Mouse (Mus musculus) erythroblast, embryonic 14.5 days (primary cell): ENCODE data around the gene Zfp385a. TPM values are rescaled to one million over a fixed set of nuclear protein-coding genes. Genes with fewer than 3 reads are reported as not detected.

Experiments
- H3K27me3 ChIP-seq: 2 replicates; pipeline ENCODE4 v1.6.1; 2012; ENCODE audit warnings: inconsistent platforms; ENCODE audit not compliant: control insufficient read depth
- H3K36me3 ChIP-seq: 2 replicates; pipeline ENCODE4 v1.6.1; 2012; ENCODE audit warnings: mild to moderate bottlenecking, inconsistent platforms; ENCODE audit not compliant: control insufficient read depth
- H3K4me1 ChIP-seq: 2 replicates; pipeline ENCODE4 v1.6.1; 2012; ENCODE audit warnings: inconsistent platforms; ENCODE audit not compliant: control insufficient read depth
- H3K4me3 ChIP-seq: replicated peaks from 2 replicates; pipeline ENCODE3; 2012; ENCODE audit warnings: moderate library complexity, mild to moderate bottlenecking, inconsistent platforms
- H3K9me3 ChIP-seq: 2 replicates; pipeline ENCODE4 v1.6.1; 2012; ENCODE audit warnings: low read length, inconsistent platforms, mixed read lengths; ENCODE audit not compliant: control insufficient read depth
- GATA1 ChIP-seq: IDR thresholded peaks from 2 replicates; pipeline ENCODE4 v1.6.1; 2012; ENCODE audit warnings: low read length, inconsistent platforms, mixed read lengths
- TAL1 ChIP-seq: IDR thresholded peaks from 3 replicates; pipeline ENCODE4 v1.6.1; 2012; ENCODE audit warnings: low read length, inconsistent platforms, mixed read lengths
- polyA plus RNA-seq: library from polyadenylated mRNA; stranded (reverse); fragments of >175 nt; gene quantifications from 2 replicates; pipeline ENCODE4 v1.2.3, GENCODE M21; 2012

Zfp385a gene
- polyA plus RNA-seq, 1 experiment = 1.6 TPM

DNA sequence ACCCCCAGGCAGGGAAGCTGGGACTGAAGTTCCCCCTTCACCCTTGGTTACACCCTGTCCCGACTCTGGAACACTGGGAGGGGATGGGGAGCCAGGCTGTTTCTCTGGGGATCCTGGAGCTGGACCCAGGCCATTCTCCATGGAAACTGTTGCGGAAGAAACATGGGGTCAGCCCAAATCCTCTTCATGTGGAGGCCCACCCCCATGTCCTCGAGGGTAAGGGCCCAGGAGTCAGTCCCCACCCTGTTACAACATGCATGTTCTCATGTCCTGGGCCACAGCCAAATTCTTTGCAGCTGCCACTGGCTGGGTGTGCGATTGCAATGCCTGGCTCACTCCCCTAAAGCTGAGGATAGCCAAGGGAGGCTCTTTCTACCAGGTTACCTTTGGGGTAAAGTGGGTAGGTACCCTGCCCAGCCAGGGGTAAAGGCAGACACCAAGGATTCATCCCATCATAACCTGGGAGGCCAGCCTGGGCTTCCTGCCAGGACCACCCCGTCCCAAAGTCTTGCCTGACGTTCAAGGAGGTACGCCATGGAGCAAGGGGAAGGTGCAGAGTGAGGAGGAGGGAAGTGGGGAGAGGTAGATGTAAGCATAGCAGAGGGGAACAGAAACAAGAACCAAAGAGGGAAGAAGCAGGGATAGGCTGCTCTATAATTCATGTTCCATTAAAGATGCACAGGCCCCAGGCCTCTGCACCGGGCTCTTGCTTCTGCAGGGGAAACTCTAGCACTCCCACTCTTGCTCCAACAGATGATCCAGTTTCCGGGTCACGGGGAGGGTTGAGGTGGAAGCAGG is 23.7 kb downstream of the Zfp385a start:
- Histone ChIP-seq H3K9me3 (no peaks in the 10 kb centered on the region), H3K4me1 (peaks cover 25% of the 10 kb centered on the region), H3K27me3 (no peaks in the 10 kb centered on the region), H3K4me3 (no peak overlapping the region), H3K36me3 (peaks cover 7% of the 10 kb centered on the region; the same call in 1 of the 2 replicates)
- TF ChIP-seq GATA1 = no peak
- no peak for TF ChIP-seq TAL1

- H3K4me1 ChIP-seq = peaks cover 25% of the 10 kb centered on the region
- TF ChIP-seq GATA1 (no peak), TAL1 (no peak)
- H3K36me3 ChIP-seq = peaks cover 7% of the 10 kb centered on the region; the same call in 1 of the 2 replicates
- peaks cover 5% of the 10 kb centered on the region; the same call in 1 of the 2 replicates for H3K27me3 ChIP-seq
- no peaks in the 10 kb centered on the region for H3K9me3 ChIP-seq
- H3K4me3 ChIP-seq = no peak overlapping the region
Measured at GRCm38 (mm10) chr15:103315011-103315502, 24.8 kb downstream of the Zfp385a start.

- H3K36me3 ChIP-seq = peaks cover 7% of the 10 kb centered on the region; the same call in 1 of the 2 replicates
- H3K27me3 ChIP-seq = peaks cover 9% of the 10 kb centered on the region
- peaks cover 28% of the 10 kb centered on the region for H3K4me1 ChIP-seq
- no peak for TF ChIP-seq TAL1
- no peak for TF ChIP-seq GATA1
- no peaks in the 10 kb centered on the region for H3K9me3 ChIP-seq
- H3K4me3 ChIP-seq = no peak overlapping the region
Measured at GRCm38 (mm10) chr15:103314181-103314580, 25.7 kb downstream of the Zfp385a start.

GRCm38 (mm10) chr15:103313495-103314095 is 26.3 kb downstream of the Zfp385a start:
- Histone ChIP-seq H3K36me3 (peaks cover 7% of the 10 kb centered on the region; the same call in 1 of the 2 replicates), H3K27me3 (peaks cover 15% of the 10 kb centered on the region), H3K4me1 (peaks cover 34% of the 10 kb centered on the region), H3K4me3 (no peak overlapping the region), H3K9me3 (no peaks in the 10 kb centered on the region)
- no peak for TF ChIP-seq GATA1
- no peak for TF ChIP-seq TAL1

GRCm38 (mm10) chr15:103310365-103310910 is 29.5 kb downstream of the Zfp385a start, which contains the start of gene Gpr84:
Gene Gpr84, minus strand, starts transcription at chr15:103310612.
- H3K36me3 ChIP-seq = no peaks in the 10 kb centered on the region; the same call in 1 of the 2 replicates
- H3K4me3 ChIP-seq = no peak within 1 kb of the TSS
- peaks cover 40% of the 10 kb centered on the region for H3K27me3 ChIP-seq
- no peaks in the 10 kb centered on the region for H3K9me3 ChIP-seq
- peaks cover 40% of the 10 kb centered on the region for H3K4me1 ChIP-seq
- no peak for TF ChIP-seq TAL1
- TF ChIP-seq GATA1 = no peak

GRCm38 (mm10) chr15:103308876-103309580 is 30.9 kb downstream of the Zfp385a start:
- Histone ChIP-seq H3K4me3 (no peak overlapping the region), H3K27me3 (peaks cover 54% of the 10 kb centered on the region), H3K4me1 (peaks cover 45% of the 10 kb centered on the region), H3K36me3 (no peaks in the 10 kb centered on the region), H3K9me3 (no peaks in the 10 kb centered on the region)
- TF ChIP-seq TAL1 = 0 out of 3 replicates have a peak, but pooled peaks have one; percentile 2
- TF ChIP-seq GATA1 = no peak

GRCm38 (mm10) chr15:103308056-103308875 is 31.6 kb downstream of the Zfp385a start:
- no peak overlapping the region for H3K4me3 ChIP-seq
- no peaks in the 10 kb centered on the region for H3K36me3 ChIP-seq
- TF ChIP-seq TAL1 (no peak), GATA1 (no peak)
- H3K4me1 ChIP-seq = peaks cover 41% of the 10 kb centered on the region
- H3K27me3 ChIP-seq = peaks cover 62% of the 10 kb centered on the region
- no peaks in the 10 kb centered on the region for H3K9me3 ChIP-seq

DNA sequence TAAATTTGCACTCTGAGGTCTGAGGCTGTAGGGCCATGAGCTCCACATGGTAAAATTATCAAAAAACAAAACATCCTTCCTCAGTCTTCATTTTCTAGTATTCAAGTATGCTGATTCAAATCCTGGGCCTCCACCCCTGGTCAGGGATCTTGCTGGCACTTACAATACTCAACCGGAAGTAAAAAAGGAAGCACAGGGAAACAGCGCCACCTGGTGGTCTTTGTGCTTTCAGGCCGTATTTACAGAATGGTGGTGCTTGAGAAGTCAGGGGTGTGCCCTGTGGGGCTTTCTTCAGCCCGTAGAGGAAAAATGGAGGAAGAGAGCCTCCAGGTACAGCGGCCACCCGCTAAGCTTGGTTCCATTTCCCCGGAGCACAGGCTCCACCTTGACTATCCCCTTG is 32.8 kb downstream of the Zfp385a start:
- Histone ChIP-seq H3K36me3 (no peaks in the 10 kb centered on the region), H3K4me1 (peaks cover 35% of the 10 kb centered on the region), H3K27me3 (peaks cover 73% of the 10 kb centered on the region), H3K9me3 (no peaks in the 10 kb centered on the region), H3K4me3 (no peak overlapping the region)
- no peak for TF ChIP-seq TAL1
- TF ChIP-seq GATA1 = no peak
